Mouse (Mus musculus) midbrain, embryonic 13.5 days (tissue): ENCODE measurements around the gene Slc29a3. TPM values are rescaled to one million over a fixed set of nuclear protein-coding genes. Genes with fewer than 3 reads are reported as not detected.
"Not testable (repeated sequence)": the region's sequence is repeated elsewhere in the genome, so short reads cannot be mapped to it uniquely, and the experiment has no call there.

Experiments
- ATAC-seq: fragments of 200-750 bp; cut with Nextera tagmentation; 2 replicates; pipeline ENCODE4 v1.8.0; 2017; ENCODE audit warnings: mild to moderate bottlenecking, moderate TSS enrichment, moderate library complexity
- H3K27ac ChIP-seq: fragments of 300-500 bp; sonication (generic); 2 replicates; pipeline ENCODE4 v1.5.1; 2015; ENCODE audit warnings: inconsistent platforms, mild to moderate bottlenecking, moderate library complexity
- H3K27me3 ChIP-seq: fragments of 300-500 bp; sonication (generic); 2 replicates; pipeline ENCODE4 v1.6.1; 2015; ENCODE audit warnings: mild to moderate bottlenecking, inconsistent platforms
- H3K36me3 ChIP-seq: fragments of 300-500 bp; sonication (generic); 2 replicates; pipeline ENCODE4 v1.6.1; 2015; ENCODE audit warnings: mild to moderate bottlenecking, inconsistent platforms
- H3K4me1 ChIP-seq: fragments of 300-500 bp; sonication (generic); replicated peaks from 2 replicates; pipeline ENCODE4 v1.6.1; 2015; ENCODE audit warnings: inconsistent platforms
- H3K4me2 ChIP-seq: fragments of 300-500 bp; sonication (generic); replicated peaks from 2 replicates; pipeline ENCODE4 v1.6.1; 2015; ENCODE audit warnings: moderate library complexity, mild to moderate bottlenecking, inconsistent platforms
- H3K4me3 ChIP-seq: fragments of 300-500 bp; sonication (generic); replicated peaks from 2 replicates; pipeline ENCODE4 v1.5.1; 2015; ENCODE audit warnings: mild to moderate bottlenecking, inconsistent platforms
- H3K9ac ChIP-seq: fragments of 300-500 bp; sonication (generic); replicated peaks from 2 replicates; pipeline ENCODE4 v1.6.1; 2015; ENCODE audit warnings: mild to moderate bottlenecking, inconsistent platforms
- H3K9me3 ChIP-seq: fragments of 300-500 bp; sonication (generic); 2 replicates; pipeline ENCODE4 v1.6.1; 2016; ENCODE audit warnings: mild to moderate bottlenecking, inconsistent platforms
- WGBS: fragments of 180-500 bp; shearing (Covaris S2); methylation state at CpG from one replicate; pipeline ENCODE4 v1.1.7; 2015; 5-methylcytosine and 5-hydroxymethylcytosine counted together
- polyA plus RNA-seq: library from polyadenylated mRNA; unstranded; fragments of >200 nt; fragmentation: Nextera tagmentation; extraction: Ambion mirVana; gene quantifications from 2 replicates; pipeline ENCODE4 v1.2.1, GENCODE M21; 2015

The Slc29a3 gene
- polyA plus RNA-seq, 1 experiment from 2014 or later: 10.3 TPM

GRCm38 (mm10) chr10:60721640-60722039, 31.0 kb downstream of the Slc29a3 start:
- no peak; the same call in 1 of the 2 replicates for ATAC-seq
- 30% methylated on average over 12 of the region's 12 CpGs for WGBS
- H3K36me3 ChIP-seq: peaks cover 3% of the 10 kb centered on the region; the same call in 1 of the 2 replicates
- H3K9me3 ChIP-seq: no peaks in the 10 kb centered on the region
- peaks cover 14% of the 10 kb centered on the region for H3K4me1 ChIP-seq
- H3K4me2 ChIP-seq: no peak overlapping the region
- H3K9ac ChIP-seq: no peak overlapping the region
- H3K4me3 ChIP-seq: no peak overlapping the region
- no peaks in the 10 kb centered on the region for H3K27me3 ChIP-seq
- peak overlapping the region; percentile 45; the same call in 1 of the 2 replicates for H3K27ac ChIP-seq

GRCm38 (mm10) chr10:60720461-60720860, 32.1 kb downstream of the Slc29a3 start:
- Histone ChIP-seq H3K36me3 (peaks cover 15% of the 10 kb centered on the region), H3K9ac (no peak overlapping the region), H3K27me3 (no peaks in the 10 kb centered on the region), H3K4me1 (peaks cover 14% of the 10 kb centered on the region), H3K9me3 (no peaks in the 10 kb centered on the region), H3K4me2 (no peak overlapping the region), H3K27ac (no peak overlapping the region), H3K4me3 (no peak overlapping the region)
- whole genome bisulfite sequencing: 78% methylated on average over 5 of the region's 5 CpGs
- no peak for ATAC-seq

- H3K36me3 ChIP-seq: peaks cover 28% of the 10 kb centered on the region
- no peaks in the 10 kb centered on the region for H3K27me3 ChIP-seq
- peaks cover 15% of the 10 kb centered on the region; the same call in 1 of the 2 replicates for H3K9me3 ChIP-seq
- no peak overlapping the region for H3K27ac ChIP-seq
- ATAC-seq: no peak
- H3K4me2 ChIP-seq: no peak overlapping the region
- peaks cover 14% of the 10 kb centered on the region for H3K4me1 ChIP-seq
- no peak overlapping the region for H3K9ac ChIP-seq
- 98% methylated on average over 2 of the region's 2 CpGs for WGBS
- H3K4me3 ChIP-seq: no peak overlapping the region
Measured at GRCm38 (mm10) chr10:60718491-60718890, 34.1 kb downstream of the Slc29a3 start.

- ATAC-seq: no peak
- peaks cover 24% of the 10 kb centered on the region; the same call in 1 of the 2 replicates for H3K9me3 ChIP-seq
- no peaks in the 10 kb centered on the region for H3K27me3 ChIP-seq
- H3K27ac ChIP-seq: no peak overlapping the region
- no peak overlapping the region for H3K4me3 ChIP-seq
- 88% methylated on average over 3 of the region's 3 CpGs for WGBS
- no peak overlapping the region for H3K9ac ChIP-seq
- H3K4me2 ChIP-seq: no peak overlapping the region
- peaks cover 9% of the 10 kb centered on the region for H3K4me1 ChIP-seq
- peaks cover 37% of the 10 kb centered on the region for H3K36me3 ChIP-seq
Measured at GRCm38 (mm10) chr10:60716449-60716848, 36.1 kb downstream of the Slc29a3 start.

GRCm38 (mm10) chr10:60712299-60712698, 40.3 kb downstream of the Slc29a3 start:
- ATAC-seq, H3K4me1 ChIP-seq, H3K9ac ChIP-seq, H3K4me3 ChIP-seq, H3K4me2 ChIP-seq, H3K27me3 ChIP-seq, H3K27ac ChIP-seq: not testable (repeated sequence)
- Histone ChIP-seq H3K9me3 (peaks cover 24% of the 10 kb centered on the region; the same call in 1 of the 2 replicates), H3K36me3 (peaks cover 40% of the 10 kb centered on the region)
- 73% methylated on average over 8 of the region's 8 CpGs for WGBS

GRCm38 (mm10) chr10:60708837-60709236, 43.8 kb downstream of the Slc29a3 start:
- H3K4me2 ChIP-seq: no peak overlapping the region
- no peaks in the 10 kb centered on the region for H3K4me1 ChIP-seq
- peaks cover 13% of the 10 kb centered on the region for H3K36me3 ChIP-seq
- WGBS: 88% methylated on average over 5 of the region's 5 CpGs
- H3K27me3 ChIP-seq: no peaks in the 10 kb centered on the region
- no peak overlapping the region for H3K4me3 ChIP-seq
- peaks cover 12% of the 10 kb centered on the region; the same call in 1 of the 2 replicates for H3K9me3 ChIP-seq
- ATAC-seq: no peak
- H3K9ac ChIP-seq: no peak overlapping the region
- H3K27ac ChIP-seq: no peak overlapping the region

GRCm38 (mm10) chr10:60706268-60706667, 46.3 kb downstream of the Slc29a3 start:
- Histone ChIP-seq H3K4me2 (no peak overlapping the region), H3K9ac (no peak overlapping the region), H3K27ac (no peak overlapping the region), H3K27me3 (0 out of 2 replicates have a peak, but pooled peaks cover 3% of the 10 kb centered on the region), H3K4me1 (no peaks in the 10 kb centered on the region), H3K36me3 (0 out of 2 replicates have a peak, but pooled peaks cover under 1% of the 10 kb centered on the region), H3K9me3 (no peaks in the 10 kb centered on the region), H3K4me3 (no peak overlapping the region)
- ATAC-seq: no peak
- 86% methylated on average over 4 of the region's 4 CpGs for WGBS

- 65% methylated on average over 2 of the region's 2 CpGs for WGBS
- Histone ChIP-seq H3K4me3 (no peak overlapping the region), H3K9ac (no peak overlapping the region), H3K27me3 (peaks cover 3% of the 10 kb centered on the region; the same call in 1 of the 2 replicates), H3K4me2 (no peak overlapping the region), H3K27ac (no peak overlapping the region), H3K9me3 (no peaks in the 10 kb centered on the region), H3K4me1 (no peaks in the 10 kb centered on the region), H3K36me3 (no peaks in the 10 kb centered on the region)
- ATAC-seq: no peak
Measured at GRCm38 (mm10) chr10:60705134-60705533, 47.5 kb downstream of the Slc29a3 start.

GRCm38 (mm10) chr10:60697775-60698174, 54.8 kb downstream of the Slc29a3 start:
- no peak overlapping the region for H3K4me3 ChIP-seq
- WGBS: 90% methylated on average over 6 of the region's 6 CpGs
- ATAC-seq: no peak
- H3K9ac ChIP-seq: no peak overlapping the region
- H3K9me3 ChIP-seq: no peaks in the 10 kb centered on the region
- peaks cover 18% of the 10 kb centered on the region for H3K27me3 ChIP-seq
- H3K36me3 ChIP-seq: no peaks in the 10 kb centered on the region
- peaks cover 5% of the 10 kb centered on the region; the same call in 1 of the 2 replicates for H3K4me1 ChIP-seq
- no peak overlapping the region for H3K27ac ChIP-seq
- no peak overlapping the region for H3K4me2 ChIP-seq

- H3K4me2 ChIP-seq: no peak overlapping the region
- H3K4me3 ChIP-seq: no peak overlapping the region
- H3K9ac ChIP-seq: no peak overlapping the region
- H3K4me1 ChIP-seq: peaks cover 5% of the 10 kb centered on the region; the same call in 1 of the 2 replicates
- H3K27me3 ChIP-seq: peaks cover 18% of the 10 kb centered on the region
- WGBS: 9% methylated on average over 5 of the region's 5 CpGs
- H3K9me3 ChIP-seq: no peaks in the 10 kb centered on the region
- ATAC-seq: peak; percentile 49; the same call in 1 of the 2 replicates
- no peak overlapping the region for H3K27ac ChIP-seq
- no peaks in the 10 kb centered on the region for H3K36me3 ChIP-seq
Measured at GRCm38 (mm10) chr10:60696975-60697374, 55.6 kb downstream of the Slc29a3 start.

GRCm38 (mm10) chr10:60696390-60696789, 56.2 kb downstream of the Slc29a3 start, which contains the start of gene Cdh23:
TSS of gene Cdh23 (minus strand) at chr10:60696490.
- Histone ChIP-seq H3K9me3 (no peaks in the 10 kb centered on the region), H3K9ac (no peak within 1 kb of the TSS), H3K4me3 (no peak within 1 kb of the TSS), H3K27ac (no peak within 1 kb of the TSS), H3K4me1 (peaks cover 9% of the 10 kb centered on the region), H3K36me3 (no peaks in the 10 kb centered on the region), H3K27me3 (peaks cover 18% of the 10 kb centered on the region), H3K4me2 (no peak within 1 kb of the TSS)
- 93% methylated on average over 6 of the region's 6 CpGs for WGBS
- no peak for ATAC-seq

GRCm38 (mm10) chr10:60691671-60692390, 60.8 kb downstream of the Slc29a3 start:
- no peak overlapping the region for H3K4me3 ChIP-seq
- peaks cover 37% of the 10 kb centered on the region for H3K27me3 ChIP-seq
- H3K27ac ChIP-seq: no peak overlapping the region
- H3K4me1 ChIP-seq: peaks cover 12% of the 10 kb centered on the region
- H3K4me2 ChIP-seq: no peak overlapping the region
- 74% methylated on average over 20 of the region's 20 CpGs for WGBS
- H3K9me3 ChIP-seq: no peaks in the 10 kb centered on the region
- no peaks in the 10 kb centered on the region for H3K36me3 ChIP-seq
- 0 out of 2 replicates have a peak, but pooled peaks have one; percentile 4 for ATAC-seq
- H3K9ac ChIP-seq: no peak overlapping the region
